In genomic region chr16:4160246-4160897, GRCm38 (mm10) we compare ENCODE assay signal across 9 mouse cellular contexts. TPM values are rescaled to one million over a fixed set of nuclear protein-coding genes. Genes with fewer than 3 reads are reported as not detected.
DNase-seq lines count a peak whose midpoint lies in the region; ATAC-seq and TF ChIP-seq lines count a peak whose summit lies in the region.
"Had no signal": no experiment of that assay in that cellular context is flagged by ENCODE, and none has a peak within 500 bp of the region (broad histone marks: within the 10 kb centered on the region; RNA-seq: fewer than 3 reads in every experiment).

No protein-coding gene starts in this region.

- no peak for TF ChIP-seq CTCF in lung, embryonic 14.5 days (IDR thresholded peaks at IDR 0.05; ENCODE audit: low read depth)
- TF ChIP-seq CTCF in lung, adult 2 months (IDR thresholded peaks at IDR 0.05; ENCODE audit: insufficient read depth, low read length), result no peak

- 62% methylated on average over 4 of the region's 4 CpGs for WGBS in lung, embryonic 14.5 days
- WGBS in lung, adult 2 months, result 54% methylated on average over 4 of the region's 4 CpGs
- 82% methylated on average over 4 of the region's 4 CpGs for WGBS in heart, embryonic 11.5 days (ENCODE audit: insufficient replicate concordance)

- peak overlapping the region; percentile 37; the same call in 1 of the 2 replicates for H3K27ac ChIP-seq in lung, embryonic 14.5 days (ENCODE audit: low read depth)
- peak overlapping the region; percentile 68; the same call in 1 of the 2 replicates for H3K27ac ChIP-seq in heart, embryonic 11.5 days (ENCODE audit: low read depth, low read length)
- H3K27ac ChIP-seq: liver, embryonic 13.5 days had no signal

- no peak overlapping the region for H3K4me3 ChIP-seq in lung, embryonic 14.5 days (ENCODE audit: low read depth, low read length)
- H3K4me3 ChIP-seq in lung, adult 2 months (replicated peaks; ENCODE audit: extremely low read depth, low read depth, low read length), result no peak overlapping the region
- no peak overlapping the region for H3K4me3 ChIP-seq in heart, embryonic 11.5 days (ENCODE audit: low read depth, low read length)
- H3K4me3 ChIP-seq: liver, embryonic 13.5 days had no signal

- peak overlapping the region; percentile 21; the same call in 1 of the 2 replicates for H3K4me2 ChIP-seq in lung, embryonic 14.5 days
- H3K4me2 ChIP-seq in heart, embryonic 11.5 days, result no peak overlapping the region
- H3K4me2 ChIP-seq: liver, embryonic 13.5 days had no signal

- intact Hi-C loops in left cerebral cortex, postnatal 14 days (cut with DNase I), result no loop called here

- peak; percentile 69 for DNase-seq in adrenal gland, adult 2 months
- DNase-seq in adrenal gland, postnatal 4 days (ENCODE audit: low spot score in 2 of 2), result no peak
- peak; percentile 97 for DNase-seq in lung, embryonic 14.5 days
- DNase-seq in lung, adult 2 months, result no peak
- peak; percentile 75 to 76 for DNase-seq in left cerebral cortex, postnatal 14 days (ENCODE audit: low spot score in 2 of 2)
- peak; percentile 77 for DNase-seq in telencephalon, adult 2 months (ENCODE audit: low read depth, low spot score)
- no peak for DNase-seq in spleen, adult 18-20 months
- DNase-seq: liver, embryonic 13.5 days had no signal

- H3K9me3 ChIP-seq in lung, embryonic 14.5 days (ENCODE audit: low read depth, low read length), result no peaks in the 10 kb centered on the region
- no peaks in the 10 kb centered on the region for H3K9me3 ChIP-seq in heart, embryonic 11.5 days (replicated peaks; ENCODE audit: control insufficient read depth, low read length)
- H3K9me3 ChIP-seq: liver, embryonic 13.5 days had no signal

- no peaks in the 10 kb centered on the region for H3K27me3 ChIP-seq in lung, embryonic 14.5 days (ENCODE audit: insufficient read depth, low read length)
- H3K27me3 ChIP-seq in heart, embryonic 11.5 days (ENCODE audit: control insufficient read depth, insufficient read depth, low read length), result no peaks in the 10 kb centered on the region
- H3K27me3 ChIP-seq: liver, embryonic 13.5 days had no signal

- no peak for TF ChIP-seq POLR2A in lung, adult 2 months (IDR thresholded peaks at IDR 0.05; ENCODE audit: borderline replicate concordance, extremely low read depth, low read depth, low read length)

- H3K4me1 ChIP-seq in lung, embryonic 14.5 days (ENCODE audit: insufficient read depth), result peaks cover 16% of the 10 kb centered on the region; the same call in 1 of the 2 replicates
- H3K4me1 ChIP-seq in lung, adult 2 months (ENCODE audit: control insufficient read depth, insufficient read depth, low read length), result peaks cover 22% of the 10 kb centered on the region
- peaks cover 16% of the 10 kb centered on the region for H3K4me1 ChIP-seq in heart, embryonic 11.5 days (ENCODE audit: control insufficient read depth, insufficient read depth, low read length)

- ATAC-seq in lung, embryonic 14.5 days (ENCODE audit: insufficient read depth), result peak; percentile 92
- ATAC-seq in heart, embryonic 11.5 days (replicated peaks; ENCODE audit: insufficient number of reproducible peaks, low FRiP score, low TSS enrichment), result no peak

- H3K36me3 ChIP-seq in lung, embryonic 14.5 days (ENCODE audit: insufficient read depth), result no peaks in the 10 kb centered on the region
- H3K36me3 ChIP-seq in heart, embryonic 11.5 days (ENCODE audit: control insufficient read depth, insufficient read depth, low read length), result no peaks in the 10 kb centered on the region

- no peak overlapping the region for H3K9ac ChIP-seq in lung, embryonic 14.5 days
- H3K9ac ChIP-seq in heart, embryonic 11.5 days (ENCODE audit: low read depth, low read length), result no peak overlapping the region
- H3K9ac ChIP-seq: liver, embryonic 13.5 days had no signal

RNA-seq across cellular contexts. Expression of gene Crebbp, which starts 53.4 kb away (rescaled TPM):
- total RNA-seq in adrenal gland, adult 2 months (2021), result 10 to 100 TPM; 39.7 to 72.3 TPM
- polyA plus RNA-seq in adrenal gland, adult 2 months (2012; rRNA removed), result 22.9 and 38.1 TPM in 2 replicates
- total RNA-seq in adrenal gland, postnatal 4 days (2021), result 10 to 100 TPM; 69.6 to 80.3 TPM
- 38.0 and 38.1 TPM in 2 replicates for polyA plus RNA-seq in lung, embryonic 14.5 days (2014; fragmentation: Nextera tagmentation; extraction: Ambion mirVana)
- polyA plus RNA-seq in lung, adult 2 months (2012; rRNA removed), result 31.8 and 43.4 TPM in 2 replicates
- 20.5 and 27.9 TPM in 2 replicates for polyA plus RNA-seq in heart, embryonic 11.5 days (2014; fragmentation: Nextera tagmentation; extraction: Ambion mirVana)
- 10 to 100 TPM; 79.0 to 86.1 TPM for total RNA-seq in left cerebral cortex, postnatal 14 days (2021)

Comparison
In these comparisons a context has a peak if more than half of its experiments do, and no peak if none do; other contexts are left out.
1. DNase-seq: peak in adrenal gland, adult 2 months (single experiment), lung, embryonic 14.5 days (single experiment), left cerebral cortex, postnatal 14 days (2 of 2) and telencephalon, adult 2 months (single experiment); none in adrenal gland, postnatal 4 days (0 of 2), lung, adult 2 months (single experiment) and spleen, adult 18-20 months (0 of 2).